Mouse (Mus musculus) heart, postnatal 0 days (tissue): ENCODE data around the gene Rpl36al. TPM values are rescaled to one million over a fixed set of nuclear protein-coding genes. Genes with fewer than 3 reads are reported as not detected.
A peak's percentile ranks its signal among the peaks of the same experiment; 100 is the strongest.

Experiments
- ATAC-seq: fragments of 200-750 bp; cut with Nextera tagmentation; 2 replicates; pipeline ENCODE4 v1.8.0; 2017; ENCODE audit warnings: low read depth, moderate number of reproducible peaks, moderate library complexity; ENCODE audit not compliant: insufficient read depth
- DNase-seq: peaks from one replicate; pipeline ENCODE4 v3.0.0-alpha.2; 2016; ENCODE audit warnings: low spot score
- H3K27ac ChIP-seq: fragments of 300-500 bp; sonication (generic); 2 replicates; pipeline ENCODE4 v1.5.1; 2014; ENCODE audit warnings: low read depth, mild to moderate bottlenecking
- H3K27me3 ChIP-seq: fragments of 300-500 bp; sonication (generic); 2 replicates; pipeline ENCODE4 v1.6.1; 2014; ENCODE audit warnings: low read length, mixed read lengths; ENCODE audit not compliant: control insufficient read depth, insufficient read depth
- H3K36me3 ChIP-seq: fragments of 300-500 bp; sonication (generic); replicated peaks from 2 replicates; pipeline ENCODE4 v1.6.1; 2014; ENCODE audit warnings: low read length, mixed read lengths; ENCODE audit not compliant: control insufficient read depth, insufficient read depth
- H3K4me1 ChIP-seq: fragments of 300-500 bp; sonication (generic); 2 replicates; pipeline ENCODE4 v1.6.1; 2014; ENCODE audit warnings: antibody characterized with exemption; ENCODE audit not compliant: control insufficient read depth, insufficient read depth
- H3K4me2 ChIP-seq: fragments of 300-500 bp; sonication (generic); 2 replicates; pipeline ENCODE4 v1.6.1; 2014; ENCODE audit warnings: low read depth, mild to moderate bottlenecking, low read length, moderate library complexity
- H3K4me3 ChIP-seq: fragments of 300-500 bp; sonication (generic); 2 replicates; pipeline ENCODE4 v1.5.1; 2014; ENCODE audit warnings: low read depth, low read length
- H3K9ac ChIP-seq: fragments of 300-500 bp; sonication (generic); replicated peaks from 2 replicates; pipeline ENCODE4 v1.6.1; 2014; ENCODE audit warnings: low read depth, low read length, mixed read lengths
- H3K9me3 ChIP-seq: fragments of 300-500 bp; sonication (generic); replicated peaks from 2 replicates; pipeline ENCODE4 v1.6.1; 2016; ENCODE audit warnings: low read length; ENCODE audit not compliant: control insufficient read depth
- CTCF ChIP-seq: IDR thresholded peaks from 2 replicates; pipeline ENCODE4 v1.5.1; 2016; ENCODE audit warnings: antibody characterized with exemption, control low read depth, low read depth
- EP300 ChIP-seq: IDR thresholded peaks from 2 replicates; pipeline ENCODE4 v1.6.1; 2016; ENCODE audit warnings: antibody characterized with exemption, low read depth
- WGBS: fragments of 180-500 bp; shearing (Covaris S2); extraction: QIAGEN DNeasy Blood & Tissue Kit; methylation state at CpG from one replicate; pipeline ENCODE4 v1.1.7; 2014; 5-methylcytosine and 5-hydroxymethylcytosine counted together
- polyA plus RNA-seq: library from polyadenylated mRNA; unstranded; fragments of >200 nt; fragmentation: Nextera tagmentation; extraction: Ambion mirVana; gene quantifications from 2 replicates; pipeline ENCODE4 v1.2.1, GENCODE M21; 2015
- total RNA-seq: library from RNA; depleted of rRNA; stranded (reverse); fragments of >200 nt; gene quantifications from 2 replicates; pipeline ENCODE4 v1.2.3, GENCODE M21; 2014; ENCODE audit warnings: low replicate concordance

The Rpl36al gene
- total and polyA plus RNA-seq, 2 experiments from 2014 or later: 86.3 to 502 TPM

DNA sequence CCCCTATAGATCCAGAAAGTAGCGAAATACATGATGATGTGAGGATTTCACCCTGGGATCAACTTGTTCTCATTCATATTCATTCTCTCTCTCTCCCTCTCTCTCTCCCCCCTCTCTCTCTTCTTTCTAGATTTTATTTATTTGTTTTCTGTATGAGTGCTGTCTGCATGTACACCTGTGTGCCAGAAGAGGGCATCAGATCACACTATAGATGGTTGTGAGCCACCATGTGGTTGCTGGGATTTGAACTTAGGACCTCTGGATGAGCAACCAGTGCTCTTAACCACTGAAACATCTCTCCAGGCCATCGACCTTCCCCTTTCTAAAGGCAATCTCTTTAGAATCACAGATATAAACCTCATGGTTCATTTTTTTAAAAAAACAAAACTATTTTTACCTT, 24.6 kb upstream of the Rpl36al start:
- H3K9ac ChIP-seq: no peak overlapping the region
- H3K36me3 ChIP-seq: 0 out of 2 replicates have a peak, but pooled peaks cover 12% of the 10 kb centered on the region
- 88% methylated on average over 2 of the region's 2 CpGs for WGBS

DNA sequence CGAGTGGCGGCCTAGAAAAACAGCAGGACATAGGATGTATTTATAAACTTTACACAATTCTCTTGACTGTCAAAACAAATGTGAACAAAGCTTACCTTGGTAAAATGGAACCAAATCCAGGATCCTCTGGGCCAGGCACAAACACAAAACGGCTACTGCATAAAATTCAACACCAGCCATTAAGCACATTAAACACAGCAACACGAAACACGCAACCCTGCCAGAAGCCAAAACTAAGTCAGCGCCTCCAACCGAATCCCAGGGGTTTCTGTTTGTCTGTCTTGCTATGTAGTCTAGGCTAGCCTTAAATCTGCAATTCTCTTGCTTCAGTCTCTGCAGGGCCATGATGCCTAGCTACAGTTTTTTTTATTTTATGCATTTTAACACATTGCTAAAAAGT, 24.0 kb upstream of the Rpl36al start:
- H3K36me3 ChIP-seq: peaks cover 11% of the 10 kb centered on the region; the same call in 1 of the 2 replicates
- TF ChIP-seq EP300 (no peak), CTCF (no peak)
- no peak overlapping the region for H3K9ac ChIP-seq
- DNase-seq: no peak
- WGBS: 92% methylated on average over 7 of the region's 7 CpGs
- H3K4me2 ChIP-seq: no peak overlapping the region
- no peak for ATAC-seq
- H3K4me1 ChIP-seq: no peaks in the 10 kb centered on the region
- H3K27me3 ChIP-seq: no peaks in the 10 kb centered on the region
- no peak overlapping the region for H3K27ac ChIP-seq
- no peaks in the 10 kb centered on the region for H3K9me3 ChIP-seq
- no peak overlapping the region for H3K4me3 ChIP-seq

More for the DNA sequence above, 24.6 kb upstream of the Rpl36al start:
- no peak overlapping the region for H3K27ac ChIP-seq
- TF ChIP-seq EP300: no peak
- peak; percentile 18; the same call in 1 of the 2 replicates for TF ChIP-seq CTCF
- DNase-seq (no peak), ATAC-seq (no peak)
- no peaks in the 10 kb centered on the region for H3K9me3 ChIP-seq
- no peaks in the 10 kb centered on the region for H3K27me3 ChIP-seq
- no peaks in the 10 kb centered on the region for H3K4me1 ChIP-seq
- H3K4me2 ChIP-seq: no peak overlapping the region
- no peak overlapping the region for H3K4me3 ChIP-seq

DNA sequence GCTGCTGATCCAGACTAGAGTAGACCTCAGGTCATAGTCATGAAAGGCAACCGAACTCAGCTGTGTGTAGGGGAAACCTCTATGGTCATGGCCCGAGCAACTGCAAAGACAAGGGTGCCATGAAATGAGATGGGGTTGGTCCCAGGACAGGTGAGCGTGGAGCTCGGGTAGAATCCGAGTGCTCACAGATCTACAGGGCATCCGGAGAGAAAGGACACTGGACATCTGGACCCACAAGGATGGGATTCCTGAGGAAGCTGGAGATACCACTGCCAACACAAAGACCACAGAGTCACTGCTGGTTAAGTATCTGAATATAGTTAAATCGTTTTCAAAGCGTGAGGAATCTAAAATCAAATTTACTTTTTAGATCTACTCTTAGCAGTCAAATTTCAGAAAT, 23.5 kb upstream of the Rpl36al start:
- 89% methylated on average over 8 of the region's 8 CpGs for WGBS
- ATAC-seq (no peak), DNase-seq (no peak)
- Histone ChIP-seq H3K36me3 (peaks cover 16% of the 10 kb centered on the region; the same call in 1 of the 2 replicates), H3K27ac (no peak overlapping the region), H3K9ac (no peak overlapping the region), H3K4me2 (no peak overlapping the region), H3K9me3 (no peaks in the 10 kb centered on the region), H3K27me3 (no peaks in the 10 kb centered on the region), H3K4me1 (no peaks in the 10 kb centered on the region), H3K4me3 (no peak overlapping the region)
- TF ChIP-seq CTCF (no peak), EP300 (no peak)

DNA sequence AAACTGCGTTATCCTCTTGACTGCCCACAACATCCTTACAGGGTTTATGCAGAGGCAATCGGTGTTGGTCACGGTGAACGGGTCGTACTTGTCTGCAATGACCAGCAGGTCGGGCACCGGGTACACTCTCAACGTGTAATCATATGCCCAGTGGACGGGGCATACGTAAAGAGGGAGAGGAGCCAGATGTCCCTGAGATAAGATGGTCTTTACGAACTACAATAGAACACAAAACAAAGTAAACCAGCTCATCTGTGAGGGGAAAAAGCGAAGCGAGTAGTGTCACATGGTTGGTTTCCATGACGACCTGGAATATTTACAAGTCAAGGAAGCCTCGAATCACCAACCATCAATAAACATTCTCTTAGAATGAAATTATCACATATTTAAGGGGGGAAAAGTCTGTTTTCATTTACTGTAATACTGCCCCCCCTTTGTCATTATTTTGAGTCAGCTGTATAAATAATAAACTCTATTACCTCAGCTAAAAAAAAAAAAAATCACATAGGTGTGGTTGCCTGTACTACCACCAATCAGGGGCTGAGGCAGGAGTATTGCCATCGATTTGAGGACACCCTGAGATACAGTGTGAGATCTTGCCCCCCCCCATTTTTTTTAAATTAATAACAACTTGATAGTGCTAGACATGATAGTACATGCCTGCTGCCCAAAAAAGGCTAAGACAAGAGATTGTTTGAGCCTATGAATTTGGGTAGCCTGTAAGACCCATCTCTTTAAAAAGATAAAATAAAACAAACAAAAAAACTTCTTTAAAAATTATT, 20.4 kb upstream of the Rpl36al start, which contains the start of gene Gm49384:
Gene Gm49384, minus strand, starts transcription at position 216 of the 782 bp plus-strand sequence.
- no peak for TF ChIP-seq CTCF
- TF ChIP-seq EP300: no peak
- DNase-seq (no peak), ATAC-seq (no peak)
- Histone ChIP-seq H3K27me3 (no peaks in the 10 kb centered on the region), H3K9me3 (no peaks in the 10 kb centered on the region), H3K4me3 (no peak within 1 kb of the TSS), H3K36me3 (peaks cover 27% of the 10 kb centered on the region), H3K4me1 (no peaks in the 10 kb centered on the region), H3K27ac (no peak within 1 kb of the TSS), H3K4me2 (no peak within 1 kb of the TSS), H3K9ac (no peak within 1 kb of the TSS)
- WGBS: 83% methylated on average over 16 of the region's 16 CpGs

DNA sequence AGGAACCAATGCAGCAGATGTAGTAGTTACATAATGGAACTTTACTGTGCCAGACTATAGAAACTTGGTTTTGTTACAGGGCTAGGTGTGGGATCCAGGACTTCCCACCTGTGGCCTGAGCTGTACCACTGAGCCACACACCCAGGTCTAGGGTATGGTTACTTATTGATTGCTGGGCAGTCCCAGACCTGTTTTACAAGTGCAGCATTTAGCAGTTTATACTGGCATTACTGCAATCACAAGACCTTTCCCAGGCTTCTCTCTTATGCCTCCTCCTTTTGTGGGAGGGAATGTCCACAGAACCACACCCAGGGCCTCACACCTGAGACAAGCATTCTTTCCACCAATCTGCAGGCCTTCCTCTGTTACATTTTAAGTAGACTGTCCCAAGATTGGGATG, 15.1 kb upstream of the Rpl36al start:
- Histone ChIP-seq H3K4me1 (peaks cover 4% of the 10 kb centered on the region; the same call in 1 of the 2 replicates), H3K36me3 (peaks cover 23% of the 10 kb centered on the region), H3K27me3 (no peaks in the 10 kb centered on the region), H3K9me3 (no peaks in the 10 kb centered on the region), H3K4me2 (no peak overlapping the region), H3K4me3 (no peak overlapping the region; the same call in 1 of the 2 replicates), H3K27ac (no peak overlapping the region), H3K9ac (no peak overlapping the region)
- DNase-seq: no peak
- TF ChIP-seq EP300 (no peak), CTCF (no peak)
- ATAC-seq: no peak
